Mouse (Mus musculus) layer of hippocampus, adult 9-10 months (tissue): ENCODE measurements at regions not wholly inside any gene's neighbourhood (a gene's known extent, or its start where the extent isn't known, plus 50 kb on each side); places are given as distances from the start of the nearest gene placed in this dataset.

Experiments
- DNase-seq: peaks from one replicate; pipeline ENCODE4 v3.0.0; 2022; ENCODE audit warnings: low spot score

- no peak for DNase-seq
Measured at GRCm38 (mm10) chr2:178660071-178660470, 229.7 kb downstream of the Cdh26 start.

GRCm38 (mm10) chr2:178662396-178662795 lies 232.1 kb downstream of the Cdh26 start:
- DNase-seq: no peak

- peak; percentile 33 for DNase-seq
Measured at GRCm38 (mm10) chr2:178664977-178665376, 234.6 kb downstream of the Cdh26 start.

- DNase-seq: no peak
Measured at GRCm38 (mm10) chr2:178668451-178668850, 238.1 kb downstream of the Cdh26 start.

GRCm38 (mm10) chr2:178670952-178671351 lies 240.6 kb downstream of the Cdh26 start:
- DNase-seq: no peak

- DNase-seq: no peak
Measured at GRCm38 (mm10) chr2:178673621-178674020, 243.3 kb downstream of the Cdh26 start.

GRCm38 (mm10) chr2:178674621-178675020 lies 244.3 kb downstream of the Cdh26 start:
- no peak for DNase-seq

GRCm38 (mm10) chr2:178676970-178677369 lies 246.6 kb downstream of the Cdh26 start:
- DNase-seq: no peak

- no peak for DNase-seq
Measured at GRCm38 (mm10) chr2:178680368-178680767, 250.0 kb downstream of the Cdh26 start.

- DNase-seq: no peak
Measured at GRCm38 (mm10) chr2:178684026-178684958, 254.0 kb downstream of the Cdh26 start.

- no peak for DNase-seq
Measured at GRCm38 (mm10) chr2:178685211-178685610, 254.9 kb downstream of the Cdh26 start.

GRCm38 (mm10) chr2:178686167-178686601 lies 255.9 kb downstream of the Cdh26 start:
- DNase-seq: no peak

GRCm38 (mm10) chr2:178688586-178688985 lies 258.3 kb downstream of the Cdh26 start:
- DNase-seq: no peak

GRCm38 (mm10) chr2:178691190-178691864 lies 261.0 kb downstream of the Cdh26 start:
- no peak for DNase-seq

GRCm38 (mm10) chr2:178691865-178692228 lies 261.5 kb downstream of the Cdh26 start:
- no peak for DNase-seq

GRCm38 (mm10) chr2:178692231-178692630 lies 261.9 kb downstream of the Cdh26 start:
- DNase-seq: no peak

GRCm38 (mm10) chr2:178698648-178699047 lies 268.3 kb downstream of the Cdh26 start:
- peak; percentile 29 for DNase-seq

GRCm38 (mm10) chr2:178700825-178701224 lies 270.5 kb downstream of the Cdh26 start:
- DNase-seq: no peak

GRCm38 (mm10) chr2:178704510-178704909 lies 274.2 kb downstream of the Cdh26 start:
- no peak for DNase-seq

GRCm38 (mm10) chr2:178708649-178709048 lies 278.3 kb downstream of the Cdh26 start:
- DNase-seq: no peak

GRCm38 (mm10) chr2:178709192-178709881 lies 279.0 kb downstream of the Cdh26 start:
- no peak for DNase-seq

GRCm38 (mm10) chr2:178710001-178710400 lies 279.7 kb downstream of the Cdh26 start:
- DNase-seq: no peak
